Mouse (Mus musculus) retina, postnatal 7 days (tissue): Measurements from ENCODE around the gene Jmjd8.

ENCODE experiments used
- DNase-seq: peaks from one replicate; pipeline ENCODE4 v3.0.0-alpha.2; 2012; ENCODE audit warnings: low read depth, low spot score

Jmjd8 gene

DNA sequence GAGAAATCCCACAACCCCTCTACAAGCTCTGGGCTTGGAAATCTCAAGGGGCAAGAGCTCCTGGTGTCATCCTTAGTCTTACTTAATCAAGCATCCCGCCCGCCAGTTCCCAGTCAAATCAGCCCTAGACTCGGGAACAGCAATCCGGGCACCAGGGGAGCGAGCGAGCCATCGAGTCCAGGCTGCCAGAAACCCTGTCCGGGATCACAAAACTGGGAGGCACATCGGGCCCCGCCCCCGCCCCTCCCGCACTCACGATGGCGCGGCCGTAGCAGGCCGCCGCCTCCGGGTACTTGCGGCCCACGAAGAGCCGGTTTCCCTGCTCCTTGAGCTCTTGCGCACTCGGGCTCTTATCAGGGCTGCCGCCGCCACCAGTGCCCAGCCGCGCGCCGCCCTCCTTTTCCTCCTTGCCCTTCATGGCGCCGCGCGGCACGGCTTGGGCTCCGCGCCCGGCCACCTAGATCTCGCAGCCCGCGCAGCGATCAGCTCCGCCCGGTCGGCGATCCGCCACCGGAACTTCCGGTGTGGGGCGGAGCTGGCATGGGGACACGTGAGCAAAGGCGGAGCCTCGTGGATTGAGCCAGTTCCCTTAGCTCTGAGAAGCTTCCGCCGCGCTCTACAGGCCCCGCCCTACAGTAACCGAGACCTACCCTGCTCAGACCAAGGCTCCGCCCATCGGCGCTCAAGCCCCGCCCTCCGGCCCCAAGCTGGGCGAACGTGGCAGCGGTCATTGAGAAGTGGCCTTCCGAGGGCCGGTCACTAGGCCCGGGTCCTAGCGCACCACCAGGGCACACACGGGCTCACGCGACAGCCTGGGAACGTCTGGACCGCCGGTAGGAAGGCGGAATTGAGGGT is 4.0 kb downstream of the Jmjd8 start:
- peak; percentile 98 for DNase-seq

DNA sequence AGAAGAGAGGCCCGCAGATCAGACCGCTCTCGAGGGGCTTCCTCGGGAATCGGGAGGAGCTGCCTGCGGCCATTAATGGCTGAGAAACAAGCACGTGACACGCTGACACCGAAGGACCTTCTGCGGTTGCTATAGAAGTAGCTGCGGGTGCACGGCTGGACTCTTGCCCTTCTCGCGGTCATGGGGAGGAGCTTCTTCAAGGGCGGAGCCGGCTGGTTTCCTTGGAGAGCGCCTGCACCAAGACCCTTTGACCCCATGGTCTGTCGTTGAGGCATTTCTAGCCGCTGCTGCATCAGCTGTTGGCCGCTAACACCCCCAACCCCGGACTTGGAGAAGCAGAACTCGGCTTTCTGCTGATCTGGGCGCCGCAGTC is 4.6 kb downstream of the Jmjd8 start, which contains the start of gene Stub1:
Stub1 (minus strand) TSS at position 114 of the 373 bp plus-strand sequence.
- DNase-seq: no peak

DNA sequence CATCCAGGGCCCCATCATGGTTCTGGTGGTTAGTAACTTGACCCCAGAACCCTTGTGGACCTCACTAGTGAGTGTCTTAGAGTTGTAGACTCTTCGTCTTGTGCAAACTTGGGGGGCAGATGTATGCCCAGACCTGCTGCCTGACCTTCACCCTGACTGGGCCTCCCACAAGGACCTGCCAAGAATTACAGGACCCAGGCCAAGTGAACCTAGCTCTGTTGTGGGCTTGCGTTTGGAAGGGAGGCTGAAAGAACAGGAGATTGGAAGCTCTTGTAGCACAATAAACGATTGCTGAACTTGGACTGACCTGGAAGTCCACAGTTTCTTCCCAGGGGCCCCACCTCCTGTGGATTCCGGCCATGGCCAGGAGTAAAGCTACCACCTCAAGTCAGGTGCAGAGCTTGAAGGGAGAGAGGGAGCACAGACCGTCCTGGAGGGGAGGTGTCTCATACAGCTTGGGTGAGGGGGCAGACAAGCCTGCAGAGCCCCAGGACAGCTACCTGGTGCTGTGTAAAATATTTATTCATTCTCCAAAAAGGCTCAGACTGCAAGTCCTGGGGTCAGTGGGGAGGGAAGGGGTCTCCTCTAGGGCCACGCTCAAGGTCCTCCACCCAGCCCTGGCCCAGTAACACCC is 5.4 kb downstream of the Jmjd8 start:
- DNase-seq: no peak

DNA sequence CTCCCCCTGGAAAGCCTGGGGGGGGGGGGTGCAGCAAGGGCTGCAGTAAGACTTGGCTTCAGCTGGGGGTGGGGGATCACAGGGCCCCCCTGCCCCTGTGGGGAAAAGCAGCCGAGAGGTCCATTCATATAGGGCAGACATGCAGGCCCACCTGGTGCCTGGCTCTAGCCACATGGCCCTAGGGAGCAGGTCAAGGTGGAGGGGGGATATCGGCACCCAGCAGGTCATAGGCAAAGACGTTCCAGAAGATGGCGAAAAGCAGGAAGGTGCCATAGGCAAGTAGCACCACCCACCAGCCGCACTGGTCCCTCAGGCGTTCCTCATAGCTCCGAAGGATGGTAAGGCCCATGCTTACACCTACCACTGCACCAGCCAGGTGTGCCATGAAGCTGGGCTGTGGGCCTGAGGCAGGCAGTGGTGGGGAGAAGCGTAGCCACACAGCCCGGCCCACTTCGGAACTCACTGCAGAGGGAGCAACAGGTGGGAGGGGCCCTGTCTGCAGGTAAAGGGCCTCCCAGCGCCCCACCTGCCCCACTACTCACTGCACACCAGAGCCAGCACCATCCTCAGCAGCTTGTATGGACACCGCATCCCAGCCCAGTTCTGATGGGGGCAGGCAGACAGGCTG is 6.0 kb downstream of the Jmjd8 start:
- DNase-seq: no peak

DNA sequence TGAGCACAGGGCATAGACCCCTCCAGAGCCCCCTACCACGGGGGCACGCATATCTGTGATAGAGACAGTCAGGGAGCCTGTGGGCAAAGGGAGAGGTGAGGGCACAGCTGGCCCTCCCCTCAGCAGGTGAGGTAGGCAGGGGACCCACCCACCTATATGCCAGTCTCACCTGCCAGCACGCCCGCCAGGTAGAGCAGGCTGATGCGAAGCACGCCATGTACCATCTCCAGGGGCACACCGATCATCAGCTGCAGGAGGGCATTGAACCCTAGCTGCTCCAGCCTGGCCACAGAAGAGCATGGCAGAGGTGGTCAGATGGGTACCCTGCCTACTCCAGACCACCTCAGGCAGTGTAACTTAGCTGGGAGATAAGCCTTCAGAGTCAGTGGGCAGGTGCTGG is 6.6 kb downstream of the Jmjd8 start:
- DNase-seq: no peak

DNA sequence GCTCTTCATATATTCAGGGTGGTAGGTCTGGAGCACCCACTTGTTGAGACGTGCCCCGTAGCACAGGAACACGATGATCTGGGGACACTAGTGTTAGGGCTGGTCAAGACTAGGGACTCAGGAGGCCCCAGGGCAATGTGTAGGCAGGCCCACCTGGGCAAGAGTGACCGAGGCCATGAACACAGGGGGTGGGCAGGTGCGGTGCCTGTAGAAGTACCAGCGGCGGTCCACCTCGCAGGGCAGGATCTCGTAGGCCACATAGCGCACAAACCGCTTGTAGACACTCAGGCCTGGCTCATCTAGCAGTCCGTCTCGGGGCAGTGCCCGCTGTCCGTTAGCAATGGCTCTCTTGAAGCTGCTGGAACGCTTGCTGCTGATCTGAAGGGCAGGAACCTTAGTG is 7.1 kb downstream of the Jmjd8 start:
- DNase-seq: no peak

DNA sequence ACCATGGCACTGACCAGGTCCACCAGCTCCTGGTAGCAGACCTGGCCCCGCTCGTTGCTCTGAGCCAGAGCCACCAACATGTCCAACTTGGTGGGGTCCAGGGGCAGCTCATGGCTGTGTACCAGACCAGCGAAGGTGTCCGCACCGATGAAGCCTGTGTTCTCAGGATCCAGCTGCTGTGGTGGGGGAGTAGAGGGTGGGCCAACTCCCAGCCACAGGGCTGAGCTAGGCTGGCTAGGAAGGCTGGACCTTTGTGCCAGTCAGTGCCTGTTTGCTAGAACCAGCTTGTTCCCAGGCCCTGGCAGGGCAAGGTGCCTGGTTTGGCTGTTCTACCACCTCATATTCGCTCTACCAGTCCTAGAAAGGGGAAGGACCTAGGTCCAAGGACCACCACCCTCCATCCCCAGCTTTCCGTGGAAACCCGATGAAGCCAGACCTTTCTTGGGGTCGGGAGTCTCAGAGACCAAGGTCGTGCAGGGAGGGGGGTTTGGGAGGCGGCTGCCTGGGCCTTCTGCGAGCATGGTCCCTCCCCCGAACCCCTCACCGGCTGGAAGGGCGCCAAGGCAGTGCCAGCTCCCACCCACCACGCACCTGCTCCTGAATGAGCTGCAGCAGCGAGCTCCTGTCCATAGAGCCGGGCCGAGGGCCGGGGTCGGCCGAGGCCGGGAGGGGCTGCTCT is 7.9 kb downstream of the Jmjd8 start:
- DNase-seq: no peak

DNA sequence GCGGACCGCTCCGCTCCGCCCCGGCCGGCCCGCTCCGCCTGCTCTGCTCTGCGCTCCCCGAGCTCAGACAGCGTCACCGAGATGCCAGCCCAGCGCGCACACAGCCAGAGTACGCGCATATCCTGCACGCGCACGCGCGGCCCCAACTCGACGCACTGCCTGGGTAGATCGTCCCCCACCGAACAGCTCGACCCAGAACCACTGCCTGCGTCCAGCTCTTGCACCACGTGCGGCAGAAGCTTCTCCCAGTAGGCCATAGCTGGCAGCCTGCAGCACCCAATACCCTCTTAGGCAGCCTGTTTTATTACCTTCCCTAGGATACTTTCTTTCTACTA is 8.4 kb downstream of the Jmjd8 start, which contains the start of gene Rhbdl1:
Rhbdl1 (minus strand) TSS at position 220 of the 335 bp plus-strand sequence.
- no peak for DNase-seq

DNA sequence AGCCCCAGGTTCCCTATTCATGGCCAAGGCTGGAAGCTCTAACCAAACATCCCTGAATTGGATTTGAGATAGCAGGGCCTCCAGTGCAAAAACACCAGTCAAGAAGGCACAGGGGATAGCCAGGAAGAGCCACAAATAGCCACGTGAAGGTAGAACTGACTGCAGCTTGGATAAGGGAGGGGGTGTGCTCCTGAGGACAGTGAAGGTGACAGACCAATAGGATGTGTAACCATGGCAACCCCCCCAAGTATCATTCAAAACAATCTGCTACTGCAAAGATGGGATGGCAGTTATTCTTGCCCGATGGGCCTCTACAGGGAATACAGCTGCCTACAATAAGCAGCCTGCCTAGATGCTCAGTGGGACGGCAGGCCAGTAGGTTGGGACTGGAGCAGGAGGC is 8.9 kb downstream of the Jmjd8 start:
- no peak for DNase-seq

DNA sequence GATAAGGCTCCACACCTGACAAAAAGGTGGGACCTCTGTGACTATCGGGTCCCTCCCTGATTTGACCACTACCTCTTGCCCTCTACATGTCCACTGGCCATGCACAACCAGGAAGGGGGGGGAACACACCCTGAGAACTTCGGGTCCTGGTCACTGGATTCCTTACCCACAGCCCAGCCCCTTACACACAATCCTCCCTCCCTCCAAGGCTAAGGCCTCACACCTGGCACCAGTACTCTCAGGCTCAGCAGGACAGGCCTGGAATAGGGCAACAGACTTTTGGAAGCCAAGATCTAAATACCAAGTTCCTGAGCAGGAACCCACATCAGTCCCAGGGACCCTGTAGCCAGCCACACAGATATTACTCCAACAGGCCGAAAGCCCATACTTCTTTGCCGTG is 10.2 kb downstream of the Jmjd8 start:
- DNase-seq: no peak

DNA sequence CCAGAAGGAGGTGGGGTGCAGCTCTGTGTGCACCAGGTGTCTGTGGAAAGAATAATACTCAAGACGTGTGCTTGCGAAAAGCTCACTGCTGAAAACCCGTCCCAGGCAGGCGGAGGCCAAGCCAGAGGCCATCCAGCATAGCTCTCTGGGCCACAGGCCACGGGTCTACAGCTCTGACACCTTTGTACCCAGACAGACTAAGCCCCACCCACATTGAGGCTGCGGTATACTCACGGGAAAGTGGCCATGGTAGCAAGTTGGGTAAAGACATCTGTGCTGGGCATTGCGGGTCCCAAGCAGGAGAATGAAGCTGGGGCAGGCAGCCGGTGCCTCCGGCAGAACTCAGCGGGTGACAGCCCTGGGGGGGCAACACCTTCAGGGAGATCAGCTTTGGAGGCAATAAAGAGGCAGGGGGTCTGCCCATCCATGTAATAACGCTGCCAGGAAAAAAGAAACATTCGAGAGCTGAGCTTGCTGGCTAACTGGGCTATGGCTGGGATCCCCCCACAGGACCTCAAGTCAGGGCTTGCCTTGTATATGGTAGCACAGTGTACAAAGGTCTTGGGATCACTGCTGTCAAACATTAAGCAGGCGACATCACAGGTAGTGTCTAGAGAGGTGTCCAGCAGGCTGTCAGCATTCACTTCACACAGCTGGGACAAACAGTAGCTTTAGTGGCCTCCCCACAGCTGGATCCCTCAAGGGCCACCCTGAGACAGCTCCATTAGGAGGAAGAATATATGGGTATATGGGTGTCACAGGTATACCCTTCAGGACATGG is 11.0 kb downstream of the Jmjd8 start:
- no peak for DNase-seq

DNA sequence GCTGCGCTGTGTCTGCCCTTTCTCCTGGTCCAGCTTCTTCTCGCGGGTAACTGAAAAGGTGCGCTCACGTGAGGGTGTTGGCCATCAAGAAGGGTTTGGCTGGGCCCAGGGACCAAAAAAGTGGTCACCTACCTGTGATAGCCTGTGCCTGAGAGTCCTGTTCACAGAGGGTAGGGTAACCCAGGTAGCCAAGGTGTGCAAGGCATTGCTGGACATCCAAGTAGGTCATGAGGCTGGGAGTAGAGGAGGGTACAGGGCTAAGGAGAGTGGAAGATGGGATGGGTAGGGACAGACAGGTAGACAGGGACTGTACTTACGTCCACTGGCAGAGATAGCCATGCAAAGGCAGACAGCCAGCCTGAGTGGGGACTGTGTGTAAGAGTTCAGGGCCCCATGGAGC is 11.9 kb downstream of the Jmjd8 start:
- no peak for DNase-seq

DNA sequence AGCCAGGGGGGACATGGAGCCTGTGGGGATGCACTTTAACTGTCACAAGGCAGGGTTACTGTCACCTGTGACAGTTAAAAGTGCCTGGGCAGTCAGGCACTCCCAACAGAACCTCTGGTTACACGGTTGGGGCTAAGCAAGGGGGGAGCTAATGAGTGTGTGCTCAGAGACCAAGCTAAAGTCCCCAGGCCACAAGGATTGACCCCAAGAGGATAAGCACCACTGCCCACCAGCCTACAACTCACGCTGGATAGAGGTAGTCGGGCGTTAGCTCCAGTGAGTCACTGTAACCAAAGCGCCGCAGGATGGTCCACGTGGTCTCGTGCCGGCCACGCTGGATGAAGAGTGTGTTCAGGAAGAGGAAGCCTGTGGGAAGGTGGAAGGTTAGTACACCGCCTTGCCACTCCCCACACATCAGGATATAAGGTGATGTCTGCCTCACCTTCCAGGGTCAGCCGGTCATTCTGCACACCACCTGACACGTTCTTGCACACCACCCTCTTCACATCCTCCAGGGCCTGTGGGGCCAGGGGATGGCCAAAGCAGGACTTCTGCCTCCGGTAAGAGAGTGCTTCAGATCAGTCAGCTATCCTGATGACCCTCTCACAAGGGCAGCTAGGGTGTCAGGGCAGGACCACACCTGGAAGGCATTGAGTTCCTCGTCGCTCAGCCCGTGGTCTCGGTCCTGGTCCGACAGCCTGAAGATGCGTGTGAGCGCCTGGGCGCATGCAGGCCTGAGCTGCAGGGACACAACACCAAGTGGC is 12.6 kb downstream of the Jmjd8 start, which contains the start of gene Gm20683:
Gm20683 (minus strand) TSS at position 647 of the 764 bp plus-strand sequence.
- DNase-seq: no peak

DNA sequence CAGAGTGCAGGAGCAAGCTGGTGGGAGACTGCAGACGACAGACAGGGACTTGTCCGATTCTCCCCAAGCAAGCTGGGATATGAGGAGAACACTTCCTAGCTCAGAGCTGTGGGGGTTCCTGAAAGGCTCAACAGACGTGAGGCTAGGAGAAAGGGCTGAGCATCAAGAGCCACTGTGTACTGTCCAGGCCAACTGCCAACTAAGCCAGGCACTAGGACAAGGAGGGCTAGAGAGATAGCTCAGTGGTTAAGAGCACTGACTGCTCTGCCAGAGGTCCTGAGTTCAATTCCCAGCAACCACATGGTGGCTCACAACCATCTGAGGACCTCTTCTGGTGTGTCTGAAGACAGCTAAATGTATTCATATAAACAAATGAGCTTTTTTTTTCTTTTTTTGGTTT is 13.8 kb downstream of the Jmjd8 start:
- no peak for DNase-seq

DNA sequence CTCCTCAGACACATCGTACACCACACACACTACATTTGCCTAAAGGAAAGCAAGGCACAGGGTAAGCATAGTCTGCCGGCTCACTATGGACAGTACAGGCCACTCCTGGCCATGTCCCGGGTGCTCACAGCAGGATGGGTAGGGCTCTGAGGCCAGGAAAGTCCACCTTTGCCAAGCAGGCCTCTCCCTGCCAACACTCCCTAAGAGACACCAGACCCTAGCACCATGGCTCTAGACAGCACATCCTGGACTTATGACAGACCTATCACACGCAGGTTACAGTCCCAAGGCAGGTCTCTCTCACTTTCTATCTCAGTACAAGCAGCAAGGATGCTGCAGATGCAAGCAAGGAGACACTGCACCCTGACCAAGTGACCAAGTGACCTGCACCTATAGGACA is 14.5 kb downstream of the Jmjd8 start:
- DNase-seq: no peak

DNA sequence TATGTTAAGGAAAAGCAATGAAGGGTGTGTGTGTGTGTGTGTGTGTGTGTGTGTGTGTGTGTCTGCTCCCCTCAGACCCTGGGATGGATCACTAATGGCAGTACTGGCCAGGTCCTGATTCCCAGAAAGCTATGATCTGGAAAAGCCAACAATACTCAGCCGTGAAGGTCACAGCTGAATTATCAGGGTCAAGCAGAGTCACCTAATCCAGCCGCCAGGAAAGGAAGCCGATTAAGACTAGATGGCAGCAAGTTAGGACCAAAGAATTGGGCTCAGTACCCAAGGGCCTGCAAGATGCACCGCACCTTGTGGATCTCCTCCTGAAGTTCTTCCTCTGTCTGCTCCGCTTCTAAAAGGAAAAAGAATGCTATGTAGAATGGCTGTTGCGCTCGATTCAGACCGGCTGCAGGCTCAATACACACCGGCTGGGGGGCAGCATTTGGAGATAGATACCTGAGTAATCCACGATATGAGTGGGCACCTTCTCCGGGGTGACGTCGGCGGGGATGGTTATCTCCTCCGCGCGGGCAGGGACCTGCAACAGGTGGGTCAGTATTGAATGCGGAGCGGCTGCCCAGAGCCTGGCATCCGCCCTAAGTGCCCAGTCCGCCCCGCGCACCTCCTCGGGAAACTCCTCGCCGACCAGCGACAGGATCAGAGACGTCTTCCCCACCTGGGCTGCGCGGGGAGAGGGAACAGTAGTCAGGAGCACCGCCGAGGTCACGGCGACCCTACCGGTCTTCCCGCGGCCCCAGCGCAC is 15.1 kb downstream of the Jmjd8 start:
- DNase-seq: no peak

DNA sequence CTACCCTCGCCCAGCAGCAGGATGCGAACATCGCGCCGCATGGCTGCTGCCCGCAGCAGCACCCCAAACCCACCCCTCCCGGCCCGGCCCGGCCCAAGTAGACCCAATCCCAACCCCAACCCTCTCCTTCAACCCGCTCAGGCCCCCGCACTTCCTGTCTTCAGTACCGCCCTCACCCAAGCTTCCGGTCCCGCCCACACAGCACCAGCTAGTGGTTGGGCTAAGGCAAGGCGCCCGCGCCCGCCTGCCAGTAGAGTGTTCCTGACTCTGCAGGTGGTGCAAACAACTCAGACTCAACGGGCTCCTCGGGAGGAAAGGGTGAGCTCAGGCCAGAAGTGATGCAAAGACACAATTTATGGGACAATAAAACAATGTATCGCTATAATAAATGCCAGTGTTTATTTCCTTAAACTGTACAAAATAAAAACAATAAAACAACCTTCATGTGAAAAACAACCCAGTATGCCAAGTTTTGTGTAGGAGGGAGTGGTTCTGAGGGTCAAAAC is 15.8 kb downstream of the Jmjd8 start, which contains the start of gene Rhot2:
Rhot2 (minus strand) TSS at position 456 of the 506 bp plus-strand sequence.
- peak; percentile 91 for DNase-seq

DNA sequence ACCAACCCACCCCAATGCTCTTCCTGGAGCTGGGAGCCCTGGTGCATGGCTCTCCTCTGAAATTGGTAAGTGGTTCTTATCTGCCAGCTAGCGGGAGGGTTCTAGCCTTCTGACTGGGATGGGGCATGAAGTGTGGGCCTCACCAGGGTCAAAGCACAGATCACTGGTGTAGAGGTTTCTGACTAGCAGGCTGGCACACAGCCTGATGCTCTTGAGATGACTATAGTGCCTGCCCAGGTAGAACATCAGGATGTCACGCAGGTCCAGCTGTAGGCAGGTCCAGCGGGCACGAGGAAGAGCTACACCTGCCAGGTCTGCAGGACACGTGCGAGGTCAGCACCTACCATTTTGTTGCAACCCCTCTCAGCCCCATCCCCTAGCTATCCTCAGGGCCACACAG is 31.6 kb downstream of the Jmjd8 start:
- no peak for DNase-seq
